Mouse (Mus musculus) stomach, embryonic 14.5 days (tissue): ENCODE measurements around the gene Hspa4. TPM values are rescaled to one million over a fixed set of nuclear protein-coding genes. Genes with fewer than 3 reads are reported as not detected.
"Not testable (repeated sequence)": the region's sequence is repeated elsewhere in the genome, so short reads cannot be mapped to it uniquely, and the experiment has no call there.

Experiments
- ATAC-seq: fragments of 200-750 bp; cut with Nextera tagmentation; 2 replicates; pipeline ENCODE4 v1.8.0; 2017; ENCODE audit warnings: low read depth, moderate TSS enrichment; ENCODE audit not compliant: insufficient number of reproducible peaks, insufficient read depth, low FRiP score
- H3K27ac ChIP-seq: fragments of 300-500 bp; sonication (generic); 2 replicates; pipeline ENCODE4 v1.5.1; 2014; ENCODE audit warnings: mild to moderate bottlenecking, low read length, moderate library complexity, mixed read lengths
- H3K27me3 ChIP-seq: fragments of 300-500 bp; sonication (generic); 2 replicates; pipeline ENCODE4 v1.6.1; 2014; ENCODE audit warnings: low read length, control low read depth, mixed read lengths; ENCODE audit not compliant: control insufficient read depth, insufficient read depth
- H3K36me3 ChIP-seq: fragments of 300-500 bp; sonication (generic); 2 replicates; pipeline ENCODE4 v1.6.1; 2014; ENCODE audit warnings: mild to moderate bottlenecking, control low read depth, low read length, moderate library complexity, mixed read lengths; ENCODE audit not compliant: control insufficient read depth, insufficient read depth
- H3K4me1 ChIP-seq: fragments of 300-500 bp; sonication (generic); 2 replicates; pipeline ENCODE4 v1.6.1; 2014; ENCODE audit warnings: low read length, control low read depth, mixed read lengths; ENCODE audit not compliant: control insufficient read depth, insufficient read depth
- H3K4me2 ChIP-seq: fragments of 300-500 bp; sonication (generic); replicated peaks from 2 replicates; pipeline ENCODE4 v1.6.1; 2014; ENCODE audit warnings: low read depth, low read length, control low read depth
- H3K4me3 ChIP-seq: fragments of 300-500 bp; sonication (generic); 2 replicates; pipeline ENCODE4 v1.5.1; 2014; ENCODE audit warnings: low read depth, low read length, control low read depth
- H3K9ac ChIP-seq: fragments of 300-500 bp; sonication (generic); replicated peaks from 2 replicates; pipeline ENCODE4 v1.6.1; 2014; ENCODE audit warnings: low read depth, mild to moderate bottlenecking, control low read depth, low read length, moderate library complexity, mixed read lengths
- H3K9me3 ChIP-seq: fragments of 300-500 bp; sonication (generic); 2 replicates; pipeline ENCODE4 v1.6.1; 2016; ENCODE audit warnings: low read depth, low read length, control low read depth; ENCODE audit not compliant: control insufficient read depth
- WGBS: fragments of 180-500 bp; shearing (Covaris S2); extraction: QIAGEN DNeasy Blood & Tissue Kit; methylation state at CpG from one replicate; pipeline ENCODE4 v1.1.7; 2014; 5-methylcytosine and 5-hydroxymethylcytosine counted together
- polyA plus RNA-seq: library from polyadenylated mRNA; unstranded; fragments of >200 nt; fragmentation: Nextera tagmentation; extraction: Ambion mirVana; gene quantifications from 2 replicates; pipeline ENCODE4 v1.2.1, GENCODE M21; 2014

Gene Hspa4
- polyA plus RNA-seq, 1 experiment from 2014 or later: 81.0 TPM

DNA sequence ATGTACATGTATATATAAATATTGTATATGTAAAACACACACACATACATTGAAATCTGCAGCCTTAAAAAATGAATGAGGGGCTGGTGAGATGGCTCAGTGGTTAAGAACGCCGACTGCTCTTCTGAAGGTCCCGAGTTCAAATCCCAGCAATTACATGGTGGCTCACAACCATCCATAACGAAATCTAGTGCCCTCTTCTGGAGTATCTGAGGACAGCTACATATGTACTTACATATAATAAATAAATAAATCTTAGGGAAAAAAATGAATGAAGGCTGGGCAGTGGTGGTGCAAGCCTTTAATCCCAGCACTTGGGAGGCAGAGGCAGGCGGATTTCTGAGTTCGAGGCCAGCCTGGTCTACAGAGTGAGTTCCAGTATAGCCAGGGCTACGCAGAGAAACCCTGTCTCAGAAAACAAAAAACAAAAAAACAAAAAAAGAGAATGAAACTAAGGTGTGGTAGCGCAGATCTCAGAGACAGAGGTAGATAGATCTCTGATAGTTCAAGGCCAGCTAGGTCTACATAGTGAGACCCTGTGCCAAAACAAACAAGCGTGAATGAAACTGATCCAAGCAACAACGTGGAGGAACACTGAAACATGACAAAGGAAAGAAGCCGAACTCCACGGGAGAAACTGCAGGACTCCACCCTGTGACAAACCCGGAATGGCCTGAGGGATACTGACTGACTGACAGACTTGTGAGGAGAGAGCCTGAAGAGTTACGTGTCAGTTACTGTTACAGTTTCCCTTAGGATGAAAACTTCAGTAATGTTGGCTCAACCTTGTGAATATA lies 4.0 kb upstream of the Hspa4 start:
- 85% methylated on average over 14 of the region's 14 CpGs for WGBS
- H3K9ac ChIP-seq: no peak overlapping the region
- no peaks in the 10 kb centered on the region for H3K9me3 ChIP-seq
- H3K4me1 ChIP-seq: peaks cover 7% of the 10 kb centered on the region
- no peaks in the 10 kb centered on the region for H3K27me3 ChIP-seq
- no peak for ATAC-seq
- no peak overlapping the region for H3K27ac ChIP-seq
- H3K4me3 ChIP-seq: no peak overlapping the region
- no peaks in the 10 kb centered on the region for H3K36me3 ChIP-seq
- no peak overlapping the region for H3K4me2 ChIP-seq

DNA sequence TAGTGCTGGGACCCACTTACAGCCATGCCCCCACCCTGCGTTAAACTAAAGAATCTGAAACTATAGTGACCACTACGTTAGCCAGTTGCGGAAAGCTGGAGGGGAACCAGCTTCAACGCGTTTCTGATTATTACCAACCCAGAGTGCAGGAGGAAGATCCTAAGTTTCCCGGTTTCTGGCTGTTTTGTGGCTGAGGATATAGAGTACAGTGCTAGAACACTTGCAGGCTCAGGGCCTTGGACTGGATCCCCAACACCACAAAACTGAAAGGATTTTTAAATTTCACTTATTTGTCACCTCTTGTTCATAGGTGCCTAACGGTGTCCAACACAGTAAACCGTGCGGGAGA lies 884 bp upstream of the Hspa4 start:
- H3K36me3 ChIP-seq: peaks cover 10% of the 10 kb centered on the region; the same call in 1 of the 2 replicates
- H3K27me3 ChIP-seq: no peaks in the 10 kb centered on the region
- H3K4me1 ChIP-seq: peaks cover 11% of the 10 kb centered on the region; the same call in 1 of the 2 replicates
- peak overlapping the region; percentile 22 for H3K9ac ChIP-seq
- H3K27ac ChIP-seq: peak overlapping the region; percentile 97
- peak overlapping the region; percentile 42 for H3K4me2 ChIP-seq
- ATAC-seq: no peak; the same call in 1 of the 2 replicates
- H3K9me3 ChIP-seq: no peaks in the 10 kb centered on the region
- H3K4me3 ChIP-seq: peak overlapping the region; percentile 97
- WGBS: 49% methylated on average over 9 of the region's 9 CpGs

DNA sequence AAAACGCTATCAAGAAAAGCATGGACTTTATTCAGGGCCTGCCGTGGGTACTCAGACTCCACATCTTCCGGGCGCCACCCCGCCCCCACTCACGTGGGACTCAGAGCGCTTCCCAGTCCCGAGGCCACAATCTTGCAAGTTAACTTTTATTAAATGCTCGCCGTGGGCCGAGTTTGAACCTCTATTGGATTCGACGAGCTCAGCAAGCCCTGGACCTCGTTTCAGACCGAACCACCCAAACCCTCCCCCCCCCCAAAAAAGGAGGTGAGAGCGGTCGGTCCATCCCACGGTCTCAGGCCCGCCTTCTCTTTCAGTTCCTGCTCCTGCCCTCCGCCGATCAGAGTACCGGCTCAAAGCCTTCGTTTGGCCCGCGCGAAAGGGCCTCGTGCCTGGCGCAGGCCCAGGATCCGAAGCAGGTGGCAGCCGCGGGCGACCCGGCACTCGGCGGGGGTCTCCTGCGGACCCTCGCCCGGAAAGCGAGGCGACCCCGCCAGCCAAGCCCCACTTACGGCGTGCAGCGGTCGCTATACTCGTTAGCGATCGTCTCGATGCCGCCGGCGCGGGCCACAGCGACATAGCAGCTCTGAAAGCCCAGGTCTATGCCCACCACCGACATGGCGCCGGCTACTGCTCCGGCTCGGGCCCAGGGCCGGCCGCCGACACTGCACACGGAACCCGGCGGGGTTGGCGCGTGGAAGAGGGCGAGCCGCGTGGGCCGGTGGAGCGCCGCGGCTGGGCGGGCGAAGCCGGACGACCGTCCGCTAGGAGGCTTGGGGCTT lies 517 bp downstream of the Hspa4 start:
- under 1% methylated on average over 80 of the region's 80 CpGs for WGBS

DNA sequence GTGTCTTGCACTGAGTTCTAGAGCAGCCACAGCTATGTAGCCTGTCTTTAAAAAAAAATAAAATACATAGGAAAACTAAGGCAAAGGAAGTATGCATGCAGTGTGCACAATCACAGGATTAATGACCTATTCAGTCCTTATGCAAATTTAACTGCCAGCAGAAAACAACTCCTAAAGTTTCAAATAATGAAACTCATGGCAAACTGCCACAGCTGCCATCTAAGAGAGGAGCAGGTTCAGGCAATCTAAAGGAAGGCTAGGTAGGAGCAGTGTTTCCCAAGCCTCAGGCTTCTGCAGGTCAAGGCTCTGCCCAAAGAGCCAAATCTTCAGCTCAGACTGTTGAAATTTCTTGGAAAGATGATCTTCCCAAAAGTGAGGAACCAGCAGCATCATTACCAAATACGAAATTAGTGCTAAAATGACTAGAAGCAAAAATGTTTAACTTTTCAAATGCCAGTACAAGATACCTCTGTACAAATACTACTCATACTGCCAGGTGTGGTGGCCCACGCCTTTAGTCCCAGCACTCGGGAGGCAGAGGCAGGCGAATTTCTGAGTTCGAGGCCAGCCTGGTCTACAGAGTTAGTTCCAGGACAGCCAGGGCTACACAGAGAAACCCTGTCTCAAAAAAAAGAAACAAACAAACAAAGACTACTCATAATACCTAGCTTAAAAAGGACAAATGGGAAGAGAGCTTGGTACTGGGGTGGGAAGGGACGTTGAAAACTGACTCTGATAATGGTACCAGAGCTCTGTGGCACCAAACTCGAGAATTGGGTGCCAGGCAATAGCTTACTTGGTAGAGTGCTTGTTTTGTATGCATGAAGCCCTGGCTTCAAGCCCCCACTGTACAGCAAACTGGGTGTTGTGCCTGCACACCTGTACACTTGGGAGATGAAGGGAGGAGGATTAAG lies 2.1 kb downstream of the Hspa4 start:
- Histone ChIP-seq H3K27me3 (no peaks in the 10 kb centered on the region), H3K9ac (no peak overlapping the region), H3K4me1 (peaks cover 24% of the 10 kb centered on the region; the same call in 1 of the 2 replicates), H3K27ac (no peak overlapping the region), H3K36me3 (peaks cover 10% of the 10 kb centered on the region; the same call in 1 of the 2 replicates), H3K4me3 (peak overlapping the region; percentile 97; the same call in 1 of the 2 replicates), H3K9me3 (no peaks in the 10 kb centered on the region), H3K4me2 (peak overlapping the region; percentile 74)
- WGBS: 82% methylated on average over 7 of the region's 7 CpGs
- no peak for ATAC-seq

More for the DNA sequence above, 517 bp downstream of the Hspa4 start:
- H3K4me1 ChIP-seq: peaks cover 18% of the 10 kb centered on the region; the same call in 1 of the 2 replicates
- H3K4me3 ChIP-seq: peak overlapping the region; percentile 97
- no peaks in the 10 kb centered on the region for H3K27me3 ChIP-seq
- H3K36me3 ChIP-seq: peaks cover 10% of the 10 kb centered on the region; the same call in 1 of the 2 replicates
- H3K4me2 ChIP-seq: peak overlapping the region; percentile 74
- H3K9ac ChIP-seq: peak overlapping the region; percentile 97
- H3K27ac ChIP-seq: peak overlapping the region; percentile 97
- ATAC-seq: peak; percentile 39; the same call in 1 of the 2 replicates
- H3K9me3 ChIP-seq: no peaks in the 10 kb centered on the region

DNA sequence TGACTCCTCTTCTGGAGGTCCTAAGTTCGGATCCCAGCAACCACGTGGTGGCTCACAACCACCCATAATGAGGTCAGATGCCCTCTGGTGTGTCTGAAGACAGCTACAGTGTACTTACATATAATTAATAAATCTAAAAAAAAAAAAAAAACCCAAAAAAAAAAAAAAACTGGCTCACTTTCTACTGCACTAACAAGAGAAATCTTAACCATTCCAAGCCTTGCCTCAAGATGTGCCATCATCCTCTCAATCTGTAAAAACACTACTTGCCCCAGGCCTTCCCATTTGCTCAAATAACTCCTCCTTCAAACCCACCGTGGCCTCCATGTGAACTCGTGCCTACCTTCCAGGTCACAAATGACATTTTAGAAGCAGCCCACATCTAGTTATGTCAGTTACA lies 3.4 kb downstream of the Hspa4 start:
- WGBS: 70% methylated on average over 4 of the region's 4 CpGs
- no peak overlapping the region for H3K4me2 ChIP-seq
- no peak overlapping the region for H3K4me3 ChIP-seq

DNA sequence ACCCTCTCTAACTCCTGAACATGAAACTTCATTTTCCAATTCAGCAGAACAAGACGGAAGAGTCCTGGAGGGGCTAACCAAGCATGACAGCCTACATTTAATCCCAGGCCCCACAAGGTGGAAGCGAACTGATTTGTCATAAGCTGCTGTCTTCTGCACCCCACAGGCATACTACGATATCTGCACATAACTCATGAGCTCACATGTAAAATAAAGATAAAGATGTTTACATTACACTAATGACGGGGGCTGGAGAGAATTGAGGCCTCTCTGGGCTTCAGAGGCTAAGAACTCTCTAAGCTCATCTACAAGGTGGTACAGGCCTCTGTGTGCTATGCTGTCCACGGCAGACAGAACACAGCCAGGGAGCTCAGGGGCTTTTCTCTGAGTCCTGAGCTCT lies 5.8 kb downstream of the Hspa4 start:
- H3K4me2 ChIP-seq: no peak overlapping the region
- H3K27ac ChIP-seq: no peak overlapping the region
- H3K36me3 ChIP-seq: peaks cover 22% of the 10 kb centered on the region
- H3K9me3 ChIP-seq: no peaks in the 10 kb centered on the region
- peaks cover 24% of the 10 kb centered on the region; the same call in 1 of the 2 replicates for H3K4me1 ChIP-seq
- no peak for ATAC-seq
- no peaks in the 10 kb centered on the region for H3K27me3 ChIP-seq
- WGBS: 51% methylated on average over 5 of the region's 5 CpGs
- no peak overlapping the region for H3K9ac ChIP-seq
- H3K4me3 ChIP-seq: no peak overlapping the region

More for the DNA sequence above, 3.4 kb downstream of the Hspa4 start:
- H3K9ac ChIP-seq: no peak overlapping the region
- no peaks in the 10 kb centered on the region for H3K27me3 ChIP-seq
- H3K36me3 ChIP-seq: peaks cover 10% of the 10 kb centered on the region
- no peak overlapping the region for H3K27ac ChIP-seq
- H3K4me1 ChIP-seq: peaks cover 24% of the 10 kb centered on the region; the same call in 1 of the 2 replicates
- ATAC-seq: no peak
- H3K9me3 ChIP-seq: no peaks in the 10 kb centered on the region

DNA sequence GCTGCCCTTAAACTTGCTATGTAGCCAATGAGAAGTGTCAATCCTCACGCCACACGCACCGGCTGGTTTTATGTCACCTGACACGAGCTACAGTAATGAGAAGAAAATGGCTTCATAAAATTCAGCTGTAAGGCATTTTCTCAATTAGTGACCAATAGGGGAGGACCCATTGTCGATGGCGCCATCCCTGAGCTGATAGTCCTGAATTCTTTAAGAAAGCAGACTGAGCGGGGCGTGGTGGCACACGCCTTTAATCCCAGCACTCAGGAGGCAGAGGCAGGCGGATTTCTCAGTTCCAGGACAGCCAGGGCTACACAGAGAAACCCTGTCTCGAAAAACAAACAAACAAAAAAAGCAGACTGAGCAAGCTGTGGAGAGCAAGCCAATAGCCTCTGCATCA lies 9.4 kb downstream of the Hspa4 start:
- Histone ChIP-seq H3K9ac (no peak overlapping the region), H3K4me3 (no peak overlapping the region), H3K27ac (no peak overlapping the region), H3K4me1 (peaks cover 13% of the 10 kb centered on the region; the same call in 1 of the 2 replicates), H3K9me3 (no peaks in the 10 kb centered on the region), H3K27me3 (no peaks in the 10 kb centered on the region), H3K4me2 (no peak overlapping the region), H3K36me3 (peaks cover 46% of the 10 kb centered on the region)
- ATAC-seq: no peak
- 95% methylated on average over 11 of the region's 11 CpGs for WGBS

DNA sequence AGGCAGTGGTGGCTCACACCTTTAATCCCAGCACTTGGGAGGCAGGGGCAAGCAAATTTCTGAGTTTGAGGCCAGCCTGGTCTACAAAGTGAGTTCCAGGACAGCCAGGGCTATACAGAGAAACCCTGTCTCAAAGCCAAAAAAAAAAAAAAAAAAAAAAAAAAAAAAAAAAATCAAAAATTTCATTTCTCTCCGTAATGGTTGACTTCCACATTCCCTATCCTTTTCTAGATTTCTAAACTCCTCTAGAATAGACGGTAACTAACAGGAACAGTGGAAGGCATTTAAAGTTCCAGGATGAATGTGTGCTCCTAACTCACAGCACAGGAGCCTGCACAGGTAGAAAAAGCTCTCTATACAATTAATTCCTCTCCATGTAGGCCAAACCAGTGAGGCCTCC lies 10.1 kb downstream of the Hspa4 start:
- WGBS: 89% methylated on average over 2 of the region's 2 CpGs
- not testable (repeated sequence) for H3K9me3 ChIP-seq, ATAC-seq, H3K4me3 ChIP-seq, H3K4me2 ChIP-seq, H3K9ac ChIP-seq, H3K27ac ChIP-seq, H3K27me3 ChIP-seq
- H3K4me1 ChIP-seq: peaks cover 11% of the 10 kb centered on the region; the same call in 1 of the 2 replicates
- peaks cover 52% of the 10 kb centered on the region for H3K36me3 ChIP-seq
